Mouse (Mus musculus) MEL (cell line): ENCODE measurements around the gene Sik3.

ENCODE experiments used
- CHD2 ChIP-seq: IDR thresholded peaks from 2 replicates; pipeline ENCODE4 v1.6.1; 2011; ENCODE audit warnings: low read length, improper control_type of control experiment
- CTCF ChIP-seq, 3 experiments: IDR thresholded peaks in 2 of 3; conservative IDR thresholded peaks in 1 of 3; 2 replicates each; pipeline ENCODE4 v1.5.1; 2011 to 2012; ENCODE audit warnings: low read length in 3 of 3, low read depth in 2 of 3, mild to moderate bottlenecking in 2 of 3, improper control_type of control experiment in 1 of 3, inconsistent platforms in 1 of 3, mixed read lengths in 1 of 3, moderate library complexity in 1 of 3; ENCODE audit not compliant: control insufficient read depth in 1 of 3, insufficient read depth in 1 of 3, poor library complexity in 1 of 3, severe bottlenecking in 1 of 3
- MAFK ChIP-seq: IDR thresholded peaks from 2 replicates; pipeline ENCODE4 v1.6.1; 2011; ENCODE audit warnings: low read depth, mild to moderate bottlenecking, low read length, improper control_type of control experiment, borderline replicate concordance
- NRF1 ChIP-seq: IDR thresholded peaks from 2 replicates; pipeline ENCODE4 v1.6.1; 2014; ENCODE audit warnings: low read depth, mild to moderate bottlenecking, inconsistent platforms, low read length, improper control_type of control experiment, moderate library complexity; ENCODE audit not compliant: poor library complexity, insufficient read depth, severe bottlenecking
- POLR2A ChIP-seq, 2 experiments: IDR thresholded peaks; 2 replicates each; pipeline ENCODE4 v1.6.1; 2011 to 2012; ENCODE audit warnings: low read length in 2 of 2, mild to moderate bottlenecking in 2 of 2, control low read depth in 1 of 2, improper control_type of control experiment in 1 of 2, low read depth in 1 of 2, moderate library complexity in 1 of 2; ENCODE audit not compliant: control insufficient read depth in 1 of 2, insufficient read depth in 1 of 2, poor library complexity in 1 of 2
- TAL1 ChIP-seq: IDR thresholded peaks from 2 replicates; pipeline ENCODE4 v1.6.1; 2012; ENCODE audit warnings: mild to moderate bottlenecking, inconsistent platforms, low read length, moderate library complexity, mixed read lengths
- TCF12 ChIP-seq: IDR thresholded peaks from 2 replicates; pipeline ENCODE4 v1.6.1; 2014; ENCODE audit warnings: low read depth, mild to moderate bottlenecking, inconsistent platforms, low read length, improper control_type of control experiment, moderate library complexity
- UBTF ChIP-seq: IDR thresholded peaks from 2 replicates; pipeline ENCODE4 v1.6.1; 2012; ENCODE audit warnings: low read depth, mild to moderate bottlenecking, inconsistent platforms, low read length, improper control_type of control experiment, moderate library complexity, borderline replicate concordance; ENCODE audit not compliant: insufficient read depth
- ZNF384 ChIP-seq: IDR thresholded peaks from 2 replicates; pipeline ENCODE4 v1.6.1; 2012; ENCODE audit warnings: low read depth, mild to moderate bottlenecking, inconsistent platforms, low read length, improper control_type of control experiment

- TF ChIP-seq CHD2 (no peak), POLR2A (IDR thresholded peaks at IDR 0.05; ENCODE audit: control insufficient read depth in 1 of 2, insufficient read depth in 1 of 2, low read depth in 1 of 2, low read length in 2 of 2, poor library complexity in 1 of 2) (no peak), CTCF (IDR thresholded peaks at IDR 0.05 in 2 of 3, conservative IDR thresholded peaks at IDR 0.05 in 1 of 3; ENCODE audit: control insufficient read depth in 1 of 3, insufficient read depth in 1 of 3, low read depth in 2 of 3, low read length in 3 of 3, poor library complexity in 1 of 3, severe bottlenecking in 1 of 3) (no peak), NRF1 (no peak), TCF12 (no peak), TAL1 (no peak), ZNF384 (no peak), MAFK (no peak), UBTF (no peak)
These were observed 98.0 kb downstream of the Sik3 start for GRCm38 (mm10) chr9:46110648-46111047.
